Mouse (Mus musculus): ENCODE measurements around the gene Tepp. TPM values are rescaled to one million over a fixed set of nuclear protein-coding genes. Genes with fewer than 3 reads are reported as not detected.

The Tepp gene
- polyA plus RNA-seq (2015; fragmentation: Nextera tagmentation; extraction: Ambion mirVana): 3.5 and 6.6 TPM in 2 replicates

DNA sequence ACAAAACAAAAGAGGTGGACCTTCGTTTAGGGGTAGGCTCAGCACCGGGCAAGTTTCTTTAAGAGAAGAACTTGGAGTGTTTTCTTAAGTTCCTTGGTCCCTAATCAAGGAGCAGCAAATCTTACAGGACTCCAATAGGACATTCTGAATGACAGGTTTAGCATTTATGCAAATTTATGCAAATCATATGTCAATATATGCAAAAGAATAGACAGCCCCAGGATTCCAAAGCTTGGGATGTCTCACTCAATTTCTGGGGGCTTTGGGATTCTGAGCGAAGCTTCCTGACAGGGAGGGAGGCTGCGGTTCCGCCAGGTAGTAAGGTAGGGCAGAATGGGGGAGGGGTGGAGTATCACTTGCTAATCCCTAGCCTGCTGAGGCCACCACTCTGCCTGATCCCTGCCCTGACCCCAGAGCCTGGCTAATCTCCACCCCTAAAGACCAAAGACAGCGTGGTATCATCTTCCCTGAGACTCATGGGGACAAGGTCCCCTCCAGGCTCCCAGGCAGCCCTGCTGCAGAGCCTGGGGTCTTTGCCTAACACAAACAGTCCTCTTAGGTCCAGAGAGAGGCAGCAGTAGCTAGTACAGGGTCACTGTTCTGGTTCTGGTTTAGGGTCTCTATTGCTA, at the start of gene Tepp:
Tepp (plus strand) TSS at position 225 of the 629 bp plus-strand sequence.
- no peak within 1 kb of the TSS for H3K27ac ChIP-seq (ENCODE audit: low read depth, low read length)
- no peaks in the 10 kb centered on the region for H3K9me3 ChIP-seq (ENCODE audit: control insufficient read depth, low read length)
- no peak for ATAC-seq
- no peaks in the 10 kb centered on the region for H3K36me3 ChIP-seq (ENCODE audit: control insufficient read depth, insufficient read depth, low read length)
- no peak within 1 kb of the TSS for H3K4me3 ChIP-seq (ENCODE audit: low read length)
- H3K27me3 ChIP-seq (replicated peaks; ENCODE audit: control insufficient read depth, insufficient read depth, low read length): no peaks in the 10 kb centered on the region
- H3K4me2 ChIP-seq (ENCODE audit: low read length): no peak within 1 kb of the TSS
- H3K9ac ChIP-seq (ENCODE audit: low read depth, low read length): no peak within 1 kb of the TSS
- WGBS: 25% methylated on average over 6 of the region's 6 CpGs
- no peaks in the 10 kb centered on the region for H3K4me1 ChIP-seq (ENCODE audit: control insufficient read depth, insufficient read depth, low read depth, low read length)

DNA sequence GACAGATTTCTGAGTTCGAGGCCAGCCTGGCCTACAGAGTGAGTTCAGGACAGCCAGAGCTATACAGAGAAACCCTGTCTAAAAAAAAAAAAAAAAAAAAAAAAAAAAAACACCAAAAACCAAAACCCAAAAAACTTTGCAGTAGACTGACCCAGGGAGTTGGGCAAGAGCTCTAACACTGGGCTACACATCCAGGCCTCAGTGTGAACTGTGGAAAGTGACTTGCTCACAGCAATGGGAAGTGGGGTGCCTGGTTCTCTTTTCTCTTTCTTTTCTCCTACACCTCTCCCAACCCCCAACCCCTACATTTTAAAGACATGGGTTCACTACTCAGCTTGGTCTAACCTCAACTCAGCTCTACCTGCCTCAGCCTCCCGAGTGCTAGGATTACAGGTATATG, 48.2 kb upstream of the Tepp start:
- H3K4me2 ChIP-seq (ENCODE audit: low read length): no peak overlapping the region
- no peak for ATAC-seq
- 97% methylated on average over 2 of the region's 2 CpGs for WGBS
- no peaks in the 10 kb centered on the region for H3K36me3 ChIP-seq (ENCODE audit: control insufficient read depth, insufficient read depth, low read length)
- H3K27me3 ChIP-seq (replicated peaks; ENCODE audit: control insufficient read depth, insufficient read depth, low read length): no peaks in the 10 kb centered on the region
- H3K9ac ChIP-seq (ENCODE audit: low read depth, low read length): no peak overlapping the region
- no peaks in the 10 kb centered on the region for H3K9me3 ChIP-seq (ENCODE audit: control insufficient read depth, low read length)
- H3K4me3 ChIP-seq (ENCODE audit: low read length): no peak overlapping the region
- H3K27ac ChIP-seq (ENCODE audit: low read depth, low read length): no peak overlapping the region
- no peaks in the 10 kb centered on the region for H3K4me1 ChIP-seq (ENCODE audit: control insufficient read depth, insufficient read depth, low read depth, low read length)

DNA sequence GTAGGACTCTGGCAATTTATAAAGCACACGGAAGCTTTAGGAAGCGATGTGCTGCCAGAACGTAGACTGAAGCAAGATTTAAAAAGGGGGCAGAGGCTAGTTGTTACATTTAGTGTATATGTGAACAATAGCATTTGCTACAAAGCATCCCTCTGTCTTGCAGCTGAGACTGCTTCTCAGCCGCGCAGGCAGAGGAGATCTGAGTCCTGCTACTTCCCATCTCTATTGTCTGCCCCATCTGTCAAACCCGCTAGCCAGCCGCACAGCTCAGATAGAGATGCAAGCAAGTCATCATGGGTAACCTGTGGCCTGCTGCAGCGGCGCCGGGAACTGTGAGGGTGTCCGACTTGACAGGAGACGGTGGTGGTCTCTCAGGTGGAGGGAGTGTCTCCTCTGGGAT, 39.9 kb upstream of the Tepp start:
- H3K4me1 ChIP-seq (ENCODE audit: control insufficient read depth, insufficient read depth, low read depth, low read length): no peaks in the 10 kb centered on the region
- no peak overlapping the region for H3K4me2 ChIP-seq (ENCODE audit: low read length)
- no peak overlapping the region for H3K9ac ChIP-seq (ENCODE audit: low read depth, low read length)
- 51% methylated on average over 12 of the region's 12 CpGs for WGBS
- no peak overlapping the region for H3K27ac ChIP-seq (ENCODE audit: low read depth, low read length)
- H3K4me3 ChIP-seq (ENCODE audit: low read length): no peak overlapping the region
- H3K27me3 ChIP-seq (replicated peaks; ENCODE audit: control insufficient read depth, insufficient read depth, low read length): no peaks in the 10 kb centered on the region
- ATAC-seq: no peak
- H3K9me3 ChIP-seq (ENCODE audit: control insufficient read depth, low read length): no peaks in the 10 kb centered on the region
- H3K36me3 ChIP-seq (ENCODE audit: control insufficient read depth, insufficient read depth, low read length): no peaks in the 10 kb centered on the region

DNA sequence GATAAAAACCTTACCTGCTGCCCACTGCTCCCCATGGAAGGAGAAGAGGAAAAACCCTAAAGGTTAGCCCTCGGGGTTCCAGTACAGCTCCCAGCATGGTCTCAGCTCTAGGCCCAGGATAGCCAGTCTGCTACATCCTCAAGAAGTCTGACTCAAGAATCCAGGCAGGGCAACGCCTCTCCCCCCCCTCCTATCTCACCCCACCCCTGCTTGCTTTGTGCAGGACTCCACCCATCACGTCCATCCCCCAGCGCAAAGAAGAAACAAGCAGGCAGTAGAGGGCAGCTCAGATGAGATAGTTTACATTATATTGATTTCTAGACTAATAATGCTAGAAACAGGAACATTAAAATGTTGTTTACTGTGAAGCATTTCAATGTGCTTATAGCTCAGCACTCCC, 38.5 kb upstream of the Tepp start:
- H3K27ac ChIP-seq (ENCODE audit: low read depth, low read length): no peak overlapping the region
- no peak for ATAC-seq
- H3K9ac ChIP-seq (ENCODE audit: low read depth, low read length): no peak overlapping the region
- no peaks in the 10 kb centered on the region for H3K36me3 ChIP-seq (ENCODE audit: control insufficient read depth, insufficient read depth, low read length)
- no peaks in the 10 kb centered on the region for H3K4me1 ChIP-seq (ENCODE audit: control insufficient read depth, insufficient read depth, low read depth, low read length)
- 37% methylated on average over 4 of the region's 4 CpGs for WGBS
- no peaks in the 10 kb centered on the region for H3K9me3 ChIP-seq (ENCODE audit: control insufficient read depth, low read length)
- no peak overlapping the region for H3K4me3 ChIP-seq (ENCODE audit: low read length)
- H3K27me3 ChIP-seq (replicated peaks; ENCODE audit: control insufficient read depth, insufficient read depth, low read length): no peaks in the 10 kb centered on the region
- H3K4me2 ChIP-seq (ENCODE audit: low read length): no peak overlapping the region

DNA sequence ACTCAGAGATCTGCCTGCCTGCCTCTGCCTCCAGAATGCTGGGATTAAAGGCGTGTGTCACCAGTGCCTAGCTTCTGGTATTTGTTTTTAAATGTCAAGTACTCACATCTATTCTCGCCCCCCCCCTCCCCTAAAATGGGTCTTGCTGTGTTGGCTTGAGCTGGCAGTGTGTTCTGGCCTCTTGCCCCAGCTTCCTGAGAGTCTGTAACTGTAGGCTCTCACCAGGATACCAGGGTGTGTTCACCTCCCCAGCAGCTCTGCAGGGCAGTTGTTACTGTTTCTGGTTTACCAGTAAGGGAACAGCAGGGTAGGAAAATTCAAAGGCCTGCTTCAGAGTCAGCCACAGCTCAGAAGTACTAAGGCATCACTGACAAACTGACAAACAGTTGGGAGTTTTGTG, 37.5 kb upstream of the Tepp start:
- Histone ChIP-seq H3K27me3 (replicated peaks; ENCODE audit: control insufficient read depth, insufficient read depth, low read length) (no peaks in the 10 kb centered on the region), H3K4me2 (ENCODE audit: low read length) (no peak overlapping the region), H3K4me1 (ENCODE audit: control insufficient read depth, insufficient read depth, low read depth, low read length) (no peaks in the 10 kb centered on the region), H3K27ac (ENCODE audit: low read depth, low read length) (no peak overlapping the region), H3K4me3 (ENCODE audit: low read length) (no peak overlapping the region), H3K9ac (ENCODE audit: low read depth, low read length) (no peak overlapping the region), H3K9me3 (ENCODE audit: control insufficient read depth, low read length) (no peaks in the 10 kb centered on the region), H3K36me3 (ENCODE audit: control insufficient read depth, insufficient read depth, low read length) (no peaks in the 10 kb centered on the region)
- 30% methylated on average over 2 of the region's 2 CpGs for WGBS
- no peak for ATAC-seq

DNA sequence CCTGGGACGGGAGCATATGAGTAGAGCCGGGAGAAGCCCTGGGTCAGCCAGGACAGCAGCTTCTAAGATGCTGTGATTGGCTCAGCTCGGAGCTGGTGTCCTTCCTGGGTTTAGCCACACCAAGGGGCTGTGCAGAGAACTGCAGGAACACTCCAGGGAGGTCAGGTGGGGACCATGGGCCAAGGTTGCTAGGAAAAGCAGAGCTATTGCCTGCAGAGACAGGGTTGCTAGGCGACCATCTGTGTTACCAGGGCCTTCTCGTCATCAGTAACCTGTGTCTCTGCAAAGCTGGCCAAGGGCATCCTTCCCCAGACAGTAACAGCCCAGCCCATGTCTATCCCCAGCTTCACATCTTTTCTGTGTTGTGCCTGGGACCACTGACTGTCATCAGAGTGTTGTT, 28.9 kb upstream of the Tepp start:
- Histone ChIP-seq H3K9me3 (ENCODE audit: control insufficient read depth, low read length) (no peaks in the 10 kb centered on the region; the same call in 1 of the 2 replicates), H3K9ac (ENCODE audit: low read depth, low read length) (no peak overlapping the region), H3K36me3 (ENCODE audit: control insufficient read depth, insufficient read depth, low read length) (no peaks in the 10 kb centered on the region), H3K4me2 (ENCODE audit: low read length) (no peak overlapping the region), H3K27ac (ENCODE audit: low read depth, low read length) (no peak overlapping the region), H3K4me1 (ENCODE audit: control insufficient read depth, insufficient read depth, low read depth, low read length) (peaks cover 7% of the 10 kb centered on the region), H3K27me3 (replicated peaks; ENCODE audit: control insufficient read depth, insufficient read depth, low read length) (no peaks in the 10 kb centered on the region), H3K4me3 (ENCODE audit: low read length) (no peak overlapping the region)
- ATAC-seq: peak; percentile 86
- 50% methylated on average over 5 of the region's 5 CpGs for WGBS

DNA sequence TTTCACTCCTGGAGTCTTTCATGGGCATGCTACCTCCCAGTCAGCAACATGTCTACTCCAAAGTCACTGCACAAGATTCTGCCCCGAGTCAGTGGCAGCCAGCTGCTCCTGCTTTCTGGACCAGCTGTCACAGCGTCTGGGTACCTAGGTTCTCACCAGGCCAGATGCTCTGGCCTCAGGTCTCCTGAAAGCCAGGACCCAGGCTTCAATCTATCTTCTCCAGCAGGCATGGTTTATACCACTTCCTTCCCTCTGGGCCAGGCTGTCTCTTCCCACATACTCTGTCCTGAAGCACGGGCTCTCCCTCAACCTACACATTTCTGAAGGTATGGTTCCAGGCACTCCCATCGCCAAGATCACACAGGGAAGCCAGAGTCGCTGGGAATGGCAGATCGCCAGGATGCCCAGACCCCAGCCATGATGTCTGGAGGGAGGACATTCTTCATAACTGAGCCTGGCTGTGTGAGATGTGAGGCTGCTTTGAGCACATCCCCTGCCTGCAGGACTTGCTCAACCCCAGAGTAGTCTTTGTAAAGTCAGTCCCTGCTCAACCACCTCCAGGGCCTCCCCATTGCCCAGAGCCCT, 21.2 kb upstream of the Tepp start:
- H3K9me3 ChIP-seq (ENCODE audit: control insufficient read depth, low read length): no peaks in the 10 kb centered on the region; the same call in 1 of the 2 replicates
- 0 out of 2 replicates have a peak, but pooled peaks have one; percentile 50 for ATAC-seq
- H3K27me3 ChIP-seq (replicated peaks; ENCODE audit: control insufficient read depth, insufficient read depth, low read length): no peaks in the 10 kb centered on the region
- H3K27ac ChIP-seq (ENCODE audit: low read depth, low read length): no peak overlapping the region
- H3K4me3 ChIP-seq (ENCODE audit: low read length): no peak overlapping the region
- H3K9ac ChIP-seq (ENCODE audit: low read depth, low read length): no peak overlapping the region
- H3K4me1 ChIP-seq (ENCODE audit: control insufficient read depth, insufficient read depth, low read depth, low read length): no peaks in the 10 kb centered on the region; the same call in 1 of the 2 replicates
- 63% methylated on average over 6 of the region's 6 CpGs for WGBS
- H3K36me3 ChIP-seq (ENCODE audit: control insufficient read depth, insufficient read depth, low read length): no peaks in the 10 kb centered on the region
- H3K4me2 ChIP-seq (ENCODE audit: low read length): no peak overlapping the region

DNA sequence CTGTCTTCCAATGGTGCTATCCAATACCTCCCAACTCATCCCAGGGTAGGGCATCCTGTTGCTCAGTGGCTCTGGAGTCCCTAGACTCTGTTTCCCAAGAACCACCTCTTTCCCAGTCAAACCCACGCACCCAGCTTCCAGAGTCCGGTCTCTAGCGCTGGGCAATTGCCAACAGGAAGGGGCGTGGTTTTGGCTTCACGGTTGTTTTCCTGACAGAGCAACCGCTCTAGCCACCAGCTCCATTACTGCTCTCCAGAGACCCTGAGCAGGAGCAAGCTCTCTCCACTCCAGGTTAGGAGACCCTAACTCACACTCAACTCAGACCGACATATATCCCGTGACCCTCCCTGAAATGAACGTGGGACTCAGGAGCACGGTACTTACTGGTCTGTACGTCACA, 17.2 kb upstream of the Tepp start:
- H3K4me2 ChIP-seq (ENCODE audit: low read length): 0 out of 2 replicates have a peak overlapping the region, but pooled peaks have one; percentile 18
- no peaks in the 10 kb centered on the region for H3K27me3 ChIP-seq (replicated peaks; ENCODE audit: control insufficient read depth, insufficient read depth, low read length)
- H3K9me3 ChIP-seq (ENCODE audit: control insufficient read depth, low read length): no peaks in the 10 kb centered on the region
- ATAC-seq: peak; percentile 11; the same call in 1 of the 2 replicates
- H3K9ac ChIP-seq (ENCODE audit: low read depth, low read length): no peak overlapping the region
- no peak overlapping the region for H3K4me3 ChIP-seq (ENCODE audit: low read length)
- no peaks in the 10 kb centered on the region for H3K36me3 ChIP-seq (ENCODE audit: control insufficient read depth, insufficient read depth, low read length)
- WGBS: 74% methylated on average over 11 of the region's 11 CpGs
- H3K4me1 ChIP-seq (ENCODE audit: control insufficient read depth, insufficient read depth, low read depth, low read length): no peaks in the 10 kb centered on the region; the same call in 1 of the 2 replicates
- no peak overlapping the region; the same call in 1 of the 2 replicates for H3K27ac ChIP-seq (ENCODE audit: low read depth, low read length)

DNA sequence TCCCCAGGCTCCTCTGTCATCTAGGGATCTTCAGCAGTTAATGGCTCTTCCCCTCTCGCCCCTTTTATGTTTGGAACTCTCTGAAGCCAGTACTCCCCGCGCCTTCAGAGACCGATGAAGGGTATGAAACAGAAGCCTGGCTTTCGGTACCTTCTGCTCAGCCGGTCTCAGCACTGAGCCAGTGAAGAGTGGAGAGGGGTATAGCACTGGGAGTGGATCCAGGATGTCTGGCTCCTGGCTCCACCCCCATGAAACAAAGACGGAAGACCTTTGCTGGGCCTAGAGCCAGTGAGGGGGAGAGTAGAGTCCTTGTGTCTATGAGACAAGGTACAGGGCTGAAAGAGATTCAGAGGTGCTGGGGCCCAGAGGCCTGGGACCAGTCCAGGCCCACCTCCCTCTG, 16.5 kb upstream of the Tepp start:
- peak; percentile 63 for ATAC-seq
- H3K27ac ChIP-seq (ENCODE audit: low read depth, low read length): peak overlapping the region; percentile 46; the same call in 1 of the 2 replicates
- H3K27me3 ChIP-seq (replicated peaks; ENCODE audit: control insufficient read depth, insufficient read depth, low read length): no peaks in the 10 kb centered on the region
- no peak overlapping the region for H3K9ac ChIP-seq (ENCODE audit: low read depth, low read length)
- H3K4me2 ChIP-seq (ENCODE audit: low read length): peak overlapping the region; percentile 8; the same call in 1 of the 2 replicates
- 59% methylated on average over 7 of the region's 7 CpGs for WGBS
- H3K4me3 ChIP-seq (ENCODE audit: low read length): no peak overlapping the region
- H3K4me1 ChIP-seq (ENCODE audit: control insufficient read depth, insufficient read depth, low read depth, low read length): no peaks in the 10 kb centered on the region; the same call in 1 of the 2 replicates
- no peaks in the 10 kb centered on the region for H3K9me3 ChIP-seq (ENCODE audit: control insufficient read depth, low read length)
- no peaks in the 10 kb centered on the region for H3K36me3 ChIP-seq (ENCODE audit: control insufficient read depth, insufficient read depth, low read length)
